Mouse (Mus musculus): Measurements from ENCODE around the gene Lpp. TPM values are rescaled to one million over a fixed set of nuclear protein-coding genes. Genes with fewer than 3 reads are reported as not detected.

The Lpp gene
- polyA plus RNA-seq, 1 experiment, result 176 TPM

GRCm38 (mm10) chr16:24949265-24949664 lies 556.0 kb downstream of the Lpp start:
- H3K4me1 ChIP-seq (ENCODE audit: control insufficient read depth, insufficient read depth, low read length), result no peaks in the 10 kb centered on the region
- TF ChIP-seq POLR2A (IDR thresholded peaks at IDR 0.05; ENCODE audit: control insufficient read depth, low read depth, low read length) (no peak), CTCF (IDR thresholded peaks at IDR 0.05; ENCODE audit: control insufficient read depth, insufficient read depth, insufficient replicate concordance, low read depth, low read length) (no peak)
- H3K36me3 ChIP-seq (ENCODE audit: control insufficient read depth, insufficient read depth, low read length), result no peaks in the 10 kb centered on the region
- H3K27ac ChIP-seq (ENCODE audit: control insufficient read depth, insufficient read depth, low read depth, low read length), result no peak overlapping the region
- H3K4me3 ChIP-seq (ENCODE audit: control insufficient read depth, low read depth, low read length), result no peak overlapping the region
- no peaks in the 10 kb centered on the region for H3K27me3 ChIP-seq (ENCODE audit: control insufficient read depth, insufficient read depth, low read length)

GRCm38 (mm10) chr16:24950112-24950743 lies 556.9 kb downstream of the Lpp start:
- TF ChIP-seq POLR2A (IDR thresholded peaks at IDR 0.05; ENCODE audit: control insufficient read depth, low read depth, low read length) (no peak), CTCF (IDR thresholded peaks at IDR 0.05; ENCODE audit: control insufficient read depth, insufficient read depth, insufficient replicate concordance, low read depth, low read length) (no peak)
- H3K27ac ChIP-seq (ENCODE audit: control insufficient read depth, insufficient read depth, low read depth, low read length), result no peak overlapping the region
- no peaks in the 10 kb centered on the region for H3K4me1 ChIP-seq (ENCODE audit: control insufficient read depth, insufficient read depth, low read length)
- no peaks in the 10 kb centered on the region for H3K27me3 ChIP-seq (ENCODE audit: control insufficient read depth, insufficient read depth, low read length)
- no peaks in the 10 kb centered on the region for H3K36me3 ChIP-seq (ENCODE audit: control insufficient read depth, insufficient read depth, low read length)
- no peak overlapping the region for H3K4me3 ChIP-seq (ENCODE audit: control insufficient read depth, low read depth, low read length)

GRCm38 (mm10) chr16:24951909-24952308 lies 558.6 kb downstream of the Lpp start:
- Histone ChIP-seq H3K36me3 (ENCODE audit: control insufficient read depth, insufficient read depth, low read length) (no peaks in the 10 kb centered on the region), H3K27me3 (ENCODE audit: control insufficient read depth, insufficient read depth, low read length) (no peaks in the 10 kb centered on the region), H3K4me1 (ENCODE audit: control insufficient read depth, insufficient read depth, low read length) (no peaks in the 10 kb centered on the region), H3K4me3 (ENCODE audit: control insufficient read depth, low read depth, low read length) (no peak overlapping the region), H3K27ac (ENCODE audit: control insufficient read depth, insufficient read depth, low read depth, low read length) (no peak overlapping the region)
- TF ChIP-seq CTCF (IDR thresholded peaks at IDR 0.05; ENCODE audit: control insufficient read depth, insufficient read depth, insufficient replicate concordance, low read depth, low read length) (no peak), POLR2A (IDR thresholded peaks at IDR 0.05; ENCODE audit: control insufficient read depth, low read depth, low read length) (no peak)

GRCm38 (mm10) chr16:24955054-24955453 lies 561.7 kb downstream of the Lpp start:
- TF ChIP-seq CTCF (IDR thresholded peaks at IDR 0.05; ENCODE audit: control insufficient read depth, insufficient read depth, insufficient replicate concordance, low read depth, low read length) (no peak), POLR2A (IDR thresholded peaks at IDR 0.05; ENCODE audit: control insufficient read depth, low read depth, low read length) (no peak)
- Histone ChIP-seq H3K36me3 (ENCODE audit: control insufficient read depth, insufficient read depth, low read length) (no peaks in the 10 kb centered on the region), H3K27me3 (ENCODE audit: control insufficient read depth, insufficient read depth, low read length) (no peaks in the 10 kb centered on the region), H3K4me1 (ENCODE audit: control insufficient read depth, insufficient read depth, low read length) (no peaks in the 10 kb centered on the region), H3K27ac (ENCODE audit: control insufficient read depth, insufficient read depth, low read depth, low read length) (no peak overlapping the region), H3K4me3 (ENCODE audit: control insufficient read depth, low read depth, low read length) (no peak overlapping the region)

- H3K27ac ChIP-seq (ENCODE audit: control insufficient read depth, insufficient read depth, low read depth, low read length), result no peak overlapping the region
- no peaks in the 10 kb centered on the region for H3K4me1 ChIP-seq (ENCODE audit: control insufficient read depth, insufficient read depth, low read length)
- no peaks in the 10 kb centered on the region for H3K36me3 ChIP-seq (ENCODE audit: control insufficient read depth, insufficient read depth, low read length)
- TF ChIP-seq CTCF (IDR thresholded peaks at IDR 0.05; ENCODE audit: control insufficient read depth, insufficient read depth, insufficient replicate concordance, low read depth, low read length) (no peak), POLR2A (IDR thresholded peaks at IDR 0.05; ENCODE audit: control insufficient read depth, low read depth, low read length) (no peak)
- H3K4me3 ChIP-seq (ENCODE audit: control insufficient read depth, low read depth, low read length), result no peak overlapping the region
- H3K27me3 ChIP-seq (ENCODE audit: control insufficient read depth, insufficient read depth, low read length), result no peaks in the 10 kb centered on the region
Observed at GRCm38 (mm10) chr16:24958661-24959060, 565.4 kb downstream of the Lpp start.

GRCm38 (mm10) chr16:24960901-24961806 lies 567.8 kb downstream of the Lpp start:
- Histone ChIP-seq H3K4me3 (ENCODE audit: control insufficient read depth, low read depth, low read length) (no peak overlapping the region), H3K36me3 (ENCODE audit: control insufficient read depth, insufficient read depth, low read length) (no peaks in the 10 kb centered on the region), H3K27ac (ENCODE audit: control insufficient read depth, insufficient read depth, low read depth, low read length) (no peak overlapping the region), H3K27me3 (ENCODE audit: control insufficient read depth, insufficient read depth, low read length) (no peaks in the 10 kb centered on the region), H3K4me1 (ENCODE audit: control insufficient read depth, insufficient read depth, low read length) (no peaks in the 10 kb centered on the region)
- TF ChIP-seq CTCF (IDR thresholded peaks at IDR 0.05; ENCODE audit: control insufficient read depth, insufficient read depth, insufficient replicate concordance, low read depth, low read length) (no peak), POLR2A (IDR thresholded peaks at IDR 0.05; ENCODE audit: control insufficient read depth, low read depth, low read length) (no peak)

GRCm38 (mm10) chr16:24964311-24964710 lies 571.0 kb downstream of the Lpp start:
- Histone ChIP-seq H3K27me3 (ENCODE audit: control insufficient read depth, insufficient read depth, low read length) (no peaks in the 10 kb centered on the region), H3K27ac (ENCODE audit: control insufficient read depth, insufficient read depth, low read depth, low read length) (no peak overlapping the region), H3K36me3 (ENCODE audit: control insufficient read depth, insufficient read depth, low read length) (no peaks in the 10 kb centered on the region), H3K4me1 (ENCODE audit: control insufficient read depth, insufficient read depth, low read length) (no peaks in the 10 kb centered on the region), H3K4me3 (ENCODE audit: control insufficient read depth, low read depth, low read length) (no peak overlapping the region)
- TF ChIP-seq CTCF (IDR thresholded peaks at IDR 0.05; ENCODE audit: control insufficient read depth, insufficient read depth, insufficient replicate concordance, low read depth, low read length) (no peak), POLR2A (IDR thresholded peaks at IDR 0.05; ENCODE audit: control insufficient read depth, low read depth, low read length) (no peak)

Data from testis, adult 2 months (tissue).